Mouse (Mus musculus): ENCODE results near the gene Thsd4. TPM values are rescaled to one million over a fixed set of nuclear protein-coding genes. Genes with fewer than 3 reads are reported as not detected.

Thsd4 gene
- polyA plus RNA-seq, 1 experiment from 2014 or later = 3.4 TPM

DNA sequence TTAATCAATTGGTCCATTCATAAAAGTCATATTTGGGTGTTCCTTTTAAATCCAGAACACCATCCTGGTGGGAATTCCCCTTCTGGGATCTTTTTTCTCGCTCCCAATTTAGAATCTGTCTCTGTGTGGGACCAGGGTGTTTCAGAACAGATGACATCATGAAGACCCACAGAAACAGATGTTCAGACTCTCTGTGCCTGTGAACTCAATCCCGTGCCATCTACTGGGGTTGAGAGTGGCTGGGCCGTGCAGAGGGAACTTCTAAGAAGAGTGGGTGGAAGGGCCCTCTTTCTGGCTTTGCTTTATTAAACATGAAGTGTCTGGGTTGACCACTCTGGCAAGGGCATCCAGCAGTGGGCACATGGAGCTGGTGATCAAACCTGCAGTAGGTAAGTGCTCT, 36.7 kb upstream of the Thsd4 start:
- Histone ChIP-seq H3K9me3 (ENCODE audit: low read length) (no peaks in the 10 kb centered on the region), H3K4me2 (replicated peaks; ENCODE audit: low read depth, low read length) (no peak overlapping the region), H3K9ac (replicated peaks; ENCODE audit: low read depth) (no peak overlapping the region), H3K4me3 (ENCODE audit: low read depth, low read length) (no peak overlapping the region), H3K27me3 (replicated peaks; ENCODE audit: insufficient read depth, low read length) (no peaks in the 10 kb centered on the region), H3K4me1 (ENCODE audit: insufficient read depth, low read depth, low read length) (no peaks in the 10 kb centered on the region), H3K36me3 (ENCODE audit: insufficient read depth, low read length) (no peaks in the 10 kb centered on the region), H3K27ac (ENCODE audit: low read length) (no peak overlapping the region)
- 60% methylated on average over 3 of the region's 3 CpGs for WGBS
- no peak for TF ChIP-seq CTCF (IDR thresholded peaks at IDR 0.05)
- no peak for TF ChIP-seq EP300 (IDR thresholded peaks at IDR 0.05)
- ATAC-seq = no peak
- DNase-seq (ENCODE audit: low spot score) = no peak

DNA sequence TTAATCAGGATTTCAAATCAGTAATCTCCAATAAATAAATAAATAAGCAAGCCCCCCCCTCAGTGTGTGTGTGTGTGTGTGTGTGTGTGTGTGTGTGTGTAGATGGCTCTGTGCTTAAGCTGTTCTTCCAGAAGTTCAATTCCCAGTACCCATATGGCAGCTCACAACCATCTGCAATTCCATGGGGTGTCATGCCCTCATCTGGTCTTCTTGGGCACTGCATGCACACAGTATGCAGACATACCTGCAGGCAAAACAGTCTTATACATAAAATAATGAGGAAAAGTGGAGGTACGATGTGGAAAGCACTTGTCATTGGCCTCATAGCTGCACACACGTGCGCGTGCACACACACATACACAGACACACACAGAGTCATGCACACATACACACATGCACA, 29.4 kb upstream of the Thsd4 start:
- no peaks in the 10 kb centered on the region for H3K36me3 ChIP-seq (ENCODE audit: insufficient read depth, low read length)
- H3K9me3 ChIP-seq (ENCODE audit: low read length) = no peaks in the 10 kb centered on the region
- H3K4me3 ChIP-seq (ENCODE audit: low read depth, low read length) = no peak overlapping the region
- DNase-seq (ENCODE audit: low spot score) = no peak
- TF ChIP-seq CTCF (IDR thresholded peaks at IDR 0.05) (peak; percentile 45), EP300 (IDR thresholded peaks at IDR 0.05) (no peak)
- H3K9ac ChIP-seq (replicated peaks; ENCODE audit: low read depth) = no peak overlapping the region
- no peak overlapping the region for H3K4me2 ChIP-seq (replicated peaks; ENCODE audit: low read depth, low read length)
- WGBS = 90% methylated on average over 4 of the region's 4 CpGs
- H3K4me1 ChIP-seq (ENCODE audit: insufficient read depth, low read depth, low read length) = no peaks in the 10 kb centered on the region
- ATAC-seq = no peak
- H3K27me3 ChIP-seq (replicated peaks; ENCODE audit: insufficient read depth, low read length) = no peaks in the 10 kb centered on the region
- no peak overlapping the region for H3K27ac ChIP-seq (ENCODE audit: low read length)

DNA sequence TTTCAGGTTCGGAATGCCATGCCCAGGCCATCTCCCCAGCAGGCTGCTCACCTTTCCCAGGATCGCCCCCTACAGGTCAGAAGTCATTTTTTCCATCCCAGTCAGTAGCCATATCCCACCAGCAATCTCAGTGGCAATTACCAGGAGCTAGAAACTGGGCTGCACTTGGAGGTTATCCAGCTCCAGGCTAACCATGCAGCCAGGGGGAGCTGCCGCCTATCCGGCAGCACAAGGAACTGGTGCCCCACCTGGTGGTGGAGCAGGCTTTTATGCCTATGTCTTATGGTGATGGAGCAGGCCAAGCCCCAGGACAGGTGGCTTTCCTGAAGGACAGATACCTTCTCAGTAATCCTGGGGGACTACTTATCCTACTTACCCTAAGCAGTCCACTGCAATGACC, 26.3 kb upstream of the Thsd4 start:
- Histone ChIP-seq H3K9ac (replicated peaks; ENCODE audit: low read depth) (no peak overlapping the region), H3K27me3 (replicated peaks; ENCODE audit: insufficient read depth, low read length) (no peaks in the 10 kb centered on the region), H3K4me1 (ENCODE audit: insufficient read depth, low read depth, low read length) (peaks cover 4% of the 10 kb centered on the region; the same call in 1 of the 2 replicates), H3K27ac (ENCODE audit: low read length) (no peak overlapping the region), H3K36me3 (ENCODE audit: insufficient read depth, low read length) (no peaks in the 10 kb centered on the region), H3K4me3 (ENCODE audit: low read depth, low read length) (no peak overlapping the region), H3K9me3 (ENCODE audit: low read length) (no peaks in the 10 kb centered on the region), H3K4me2 (replicated peaks; ENCODE audit: low read depth, low read length) (no peak overlapping the region)
- peak; percentile 48 for ATAC-seq
- peak; percentile 61 for DNase-seq (ENCODE audit: low spot score)
- TF ChIP-seq CTCF (IDR thresholded peaks at IDR 0.05) = peak; percentile 88
- no peak for TF ChIP-seq EP300 (IDR thresholded peaks at IDR 0.05)
- 30% methylated on average over 4 of the region's 4 CpGs for WGBS

DNA sequence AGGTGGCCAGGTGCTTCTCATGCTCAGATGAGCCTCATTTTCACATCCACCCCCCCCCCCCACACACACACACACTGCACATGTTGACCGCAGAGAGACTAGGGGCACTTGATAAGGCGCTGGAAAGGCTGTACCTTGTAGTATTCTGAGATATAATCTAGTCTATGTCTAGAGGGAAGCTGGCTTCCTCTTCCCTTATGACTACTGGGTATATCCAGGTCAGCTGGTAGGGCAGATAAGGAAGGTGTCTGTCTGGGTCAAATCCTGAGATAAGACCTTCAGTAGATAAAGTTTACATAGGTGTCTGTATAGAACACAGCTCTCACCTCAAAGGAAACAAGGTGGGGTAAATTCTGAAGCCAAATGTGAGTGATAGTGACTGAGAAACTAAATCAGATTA, 24.3 kb upstream of the Thsd4 start:
- no peak overlapping the region for H3K4me2 ChIP-seq (replicated peaks; ENCODE audit: low read depth, low read length)
- no peaks in the 10 kb centered on the region for H3K9me3 ChIP-seq (ENCODE audit: low read length)
- WGBS = 48% methylated on average over 2 of the region's 2 CpGs
- H3K36me3 ChIP-seq (ENCODE audit: insufficient read depth, low read length) = no peaks in the 10 kb centered on the region
- ATAC-seq = no peak
- no peak overlapping the region for H3K9ac ChIP-seq (replicated peaks; ENCODE audit: low read depth)
- no peaks in the 10 kb centered on the region for H3K27me3 ChIP-seq (replicated peaks; ENCODE audit: insufficient read depth, low read length)
- H3K4me1 ChIP-seq (ENCODE audit: insufficient read depth, low read depth, low read length) = peaks cover 4% of the 10 kb centered on the region; the same call in 1 of the 2 replicates
- H3K27ac ChIP-seq (ENCODE audit: low read length) = no peak overlapping the region
- no peak for TF ChIP-seq EP300 (IDR thresholded peaks at IDR 0.05)
- TF ChIP-seq CTCF (IDR thresholded peaks at IDR 0.05) = no peak
- DNase-seq (ENCODE audit: low spot score) = no peak
- no peak overlapping the region for H3K4me3 ChIP-seq (ENCODE audit: low read depth, low read length)

DNA sequence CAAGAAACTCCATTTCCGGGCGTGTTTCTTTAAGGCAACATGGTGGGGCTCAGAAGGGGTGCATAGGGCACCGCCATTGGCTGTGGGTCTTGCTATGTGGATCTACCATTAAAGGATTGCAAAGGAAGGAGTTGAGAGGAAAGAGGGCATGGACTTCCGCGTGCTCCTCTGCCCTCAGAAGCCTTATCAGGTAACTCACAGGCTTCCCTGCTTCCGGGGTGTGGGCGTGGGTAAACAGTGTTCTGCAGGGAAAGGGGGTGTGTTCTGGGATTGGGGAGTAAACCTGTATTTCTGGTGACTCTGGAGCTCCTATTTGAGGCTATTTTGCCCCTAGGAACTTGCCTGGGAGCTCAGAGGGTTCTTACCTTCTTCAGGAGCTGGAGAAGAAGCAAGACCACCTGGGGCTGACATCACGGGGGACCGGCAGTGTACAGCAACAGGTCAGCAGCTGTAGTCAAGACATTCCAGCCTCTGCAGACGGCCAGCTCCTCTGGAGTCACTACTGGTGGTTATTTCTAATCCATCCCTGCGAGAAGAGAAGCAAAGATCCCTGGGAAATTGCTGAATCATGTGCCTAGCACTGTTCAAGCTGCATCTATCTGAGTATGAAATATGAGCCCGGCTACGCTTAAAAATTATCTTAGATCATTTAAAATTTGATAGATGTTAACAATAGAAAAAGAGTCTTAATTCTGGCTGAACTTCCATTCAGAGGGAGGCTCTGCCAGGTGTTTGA, 23.7 kb upstream of the Thsd4 start:
- H3K27me3 ChIP-seq (replicated peaks; ENCODE audit: insufficient read depth, low read length) = no peaks in the 10 kb centered on the region
- WGBS = 53% methylated on average over 13 of the region's 13 CpGs
- DNase-seq (ENCODE audit: low spot score) (peak; percentile 70), ATAC-seq (peak; percentile 68)
- no peak overlapping the region for H3K27ac ChIP-seq (ENCODE audit: low read length)
- no peaks in the 10 kb centered on the region for H3K9me3 ChIP-seq (ENCODE audit: low read length)
- no peak overlapping the region for H3K4me3 ChIP-seq (ENCODE audit: low read depth, low read length)
- no peak overlapping the region for H3K4me2 ChIP-seq (replicated peaks; ENCODE audit: low read depth, low read length)
- H3K9ac ChIP-seq (replicated peaks; ENCODE audit: low read depth) = no peak overlapping the region
- TF ChIP-seq CTCF (IDR thresholded peaks at IDR 0.05) (no peak), EP300 (IDR thresholded peaks at IDR 0.05) (no peak)
- no peaks in the 10 kb centered on the region for H3K36me3 ChIP-seq (ENCODE audit: insufficient read depth, low read length)
- peaks cover 4% of the 10 kb centered on the region; the same call in 1 of the 2 replicates for H3K4me1 ChIP-seq (ENCODE audit: insufficient read depth, low read depth, low read length)

DNA sequence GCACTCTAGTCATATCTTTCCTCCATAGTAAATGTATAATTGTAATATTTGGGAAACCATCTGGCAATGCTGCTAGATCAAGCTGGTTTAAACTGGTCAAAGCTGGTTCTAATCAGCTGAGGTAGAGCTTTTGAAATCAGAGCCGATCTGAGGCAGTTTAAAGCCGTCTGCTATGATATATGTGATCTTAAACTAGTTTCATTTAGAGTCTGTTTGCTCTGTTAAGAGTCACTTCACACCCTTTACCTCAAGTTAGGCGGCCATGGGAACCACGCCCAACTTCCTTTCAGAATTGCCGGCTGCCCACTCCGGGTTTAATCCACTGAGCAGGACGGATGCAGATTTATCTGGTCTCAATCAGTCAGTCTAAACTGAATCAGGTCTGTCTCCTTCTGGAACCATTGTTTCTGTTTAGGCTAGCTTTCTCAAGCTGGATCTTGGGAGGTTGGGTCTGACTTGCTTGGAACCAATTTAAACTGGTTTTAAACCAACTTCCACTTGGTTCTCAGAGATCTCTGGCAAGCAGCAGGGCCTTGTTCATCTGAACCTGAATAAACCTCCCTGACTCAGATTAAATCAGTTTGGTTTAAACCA, 21.7 kb upstream of the Thsd4 start:
- no peaks in the 10 kb centered on the region for H3K36me3 ChIP-seq (ENCODE audit: insufficient read depth, low read length)
- ATAC-seq (peak; percentile 50), DNase-seq (ENCODE audit: low spot score) (peak; percentile 71)
- no peaks in the 10 kb centered on the region for H3K9me3 ChIP-seq (ENCODE audit: low read length)
- H3K4me2 ChIP-seq (replicated peaks; ENCODE audit: low read depth, low read length) = no peak overlapping the region
- H3K27me3 ChIP-seq (replicated peaks; ENCODE audit: insufficient read depth, low read length) = no peaks in the 10 kb centered on the region
- no peak overlapping the region for H3K9ac ChIP-seq (replicated peaks; ENCODE audit: low read depth)
- H3K27ac ChIP-seq (ENCODE audit: low read length) = no peak overlapping the region
- TF ChIP-seq EP300 (IDR thresholded peaks at IDR 0.05) = no peak; the same call in 1 of the 2 replicates
- no peak for TF ChIP-seq CTCF (IDR thresholded peaks at IDR 0.05)
- peaks cover 4% of the 10 kb centered on the region; the same call in 1 of the 2 replicates for H3K4me1 ChIP-seq (ENCODE audit: insufficient read depth, low read depth, low read length)
- WGBS = 40% methylated on average over 7 of the region's 7 CpGs
- no peak overlapping the region for H3K4me3 ChIP-seq (ENCODE audit: low read depth, low read length)
